Mouse (Mus musculus): ENCODE results near the gene 4930402H24Rik.

- TF ChIP-seq CTCF (IDR thresholded peaks at IDR 0.05; ENCODE audit: extremely low read depth, insufficient read length, insufficient replicate concordance, low read depth, low read length) (no peak), POLR2A (IDR thresholded peaks at IDR 0.05; ENCODE audit: low read depth, low read length) (no peak)
Observed at GRCm38 (mm10) chr2:130906584-130907315, 544 bp upstream of the 4930402H24Rik start.
